Mouse (Mus musculus): ENCODE measurements at regions not wholly inside any gene's neighbourhood (a gene's known extent, or its start where the extent isn't known, plus 50 kb on each side); places are given as distances from the start of the nearest gene placed in this dataset.

- TF ChIP-seq POLR2A (IDR thresholded peaks at IDR 0.05; ENCODE audit: borderline replicate concordance, insufficient read depth, low read length) (no peak), CTCF (IDR thresholded peaks at IDR 0.05; ENCODE audit: borderline replicate concordance, insufficient read depth, low read depth, low read length) (peak; percentile 66)
Measured at GRCm38 (mm10) chr11:114205192-114205591, 138.3 kb upstream of the Sdk2 start.

Data from cerebellum, adult 2 months (tissue).